Mouse (Mus musculus) hindbrain, embryonic 12.5 days (tissue): ENCODE measurements at regions not wholly inside any gene's neighbourhood (a gene's known extent, or its start where the extent isn't known, plus 50 kb on each side); places are given as distances from the start of the nearest gene placed in this dataset.
"Not testable (repeated sequence)": the region's sequence is repeated elsewhere in the genome, so short reads cannot be mapped to it uniquely, and the experiment has no call there.

Experiments used
- ATAC-seq: fragments of 200-750 bp; cut with Nextera tagmentation; 2 replicates; pipeline ENCODE4 v1.8.0; 2017; ENCODE audit warnings: moderate TSS enrichment; ENCODE audit not compliant: low FRiP score
- H3K27ac ChIP-seq: fragments of 300-500 bp; sonication (generic); 2 replicates; pipeline ENCODE4 v1.5.1; 2016; ENCODE audit warnings: mild to moderate bottlenecking
- H3K27me3 ChIP-seq: fragments of 300-500 bp; sonication (generic); 2 replicates; pipeline ENCODE4 v1.6.1; 2016; ENCODE audit warnings: mild to moderate bottlenecking
- H3K36me3 ChIP-seq: fragments of 300-500 bp; sonication (generic); 2 replicates; pipeline ENCODE4 v1.6.1; 2016; ENCODE audit warnings: mild to moderate bottlenecking
- H3K4me1 ChIP-seq: fragments of 300-500 bp; sonication (generic); 2 replicates; pipeline ENCODE4 v1.6.1; 2016
- H3K4me2 ChIP-seq: fragments of 300-500 bp; sonication (generic); replicated peaks from 2 replicates; pipeline ENCODE4 v1.6.1; 2016; ENCODE audit warnings: mild to moderate bottlenecking
- H3K4me3 ChIP-seq: fragments of 300-500 bp; sonication (generic); 2 replicates; pipeline ENCODE4 v1.5.1; 2016; ENCODE audit warnings: mild to moderate bottlenecking
- H3K9ac ChIP-seq: fragments of 300-500 bp; sonication (generic); 2 replicates; pipeline ENCODE4 v1.6.1; 2016; ENCODE audit warnings: mild to moderate bottlenecking, moderate library complexity
- H3K9me3 ChIP-seq: fragments of 300-500 bp; sonication (generic); replicated peaks from 2 replicates; pipeline ENCODE4 v1.6.1; 2016; ENCODE audit warnings: mild to moderate bottlenecking
- WGBS: fragments of 180-500 bp; shearing (Covaris S2); methylation state at CpG from one replicate; pipeline ENCODE4 v1.1.7; 2016; 5-methylcytosine and 5-hydroxymethylcytosine counted together

- Histone ChIP-seq H3K9ac (no peak overlapping the region), H3K4me1 (no peaks in the 10 kb centered on the region), H3K36me3 (no peaks in the 10 kb centered on the region), H3K4me2 (no peak overlapping the region), H3K27me3 (no peaks in the 10 kb centered on the region), H3K4me3 (no peak overlapping the region), H3K9me3 (no peaks in the 10 kb centered on the region), H3K27ac (no peak overlapping the region)
- no peak for ATAC-seq
- WGBS: 27% methylated on average over 1 of the region's 1 CpGs
Observed at GRCm38 (mm10) chr13:4858341-4858740, 249.4 kb upstream of the Akr1e1 start.

GRCm38 (mm10) chr13:4839481-4839880 lies 230.5 kb upstream of the Akr1e1 start:
- H3K4me1 ChIP-seq, ATAC-seq, H3K27ac ChIP-seq, H3K4me2 ChIP-seq, H3K9me3 ChIP-seq, H3K4me3 ChIP-seq, H3K27me3 ChIP-seq, H3K36me3 ChIP-seq, H3K9ac ChIP-seq: not testable (repeated sequence)
- WGBS: 93% methylated on average over 2 of the region's 2 CpGs

GRCm38 (mm10) chr13:4826756-4827155 lies 217.8 kb upstream of the Akr1e1 start:
- no peak for ATAC-seq
- Histone ChIP-seq H3K4me2 (no peak overlapping the region), H3K27me3 (no peaks in the 10 kb centered on the region), H3K4me1 (no peaks in the 10 kb centered on the region), H3K27ac (no peak overlapping the region), H3K4me3 (no peak overlapping the region), H3K9ac (no peak overlapping the region), H3K36me3 (no peaks in the 10 kb centered on the region), H3K9me3 (no peaks in the 10 kb centered on the region)
- 95% methylated on average over 3 of the region's 3 CpGs for WGBS

GRCm38 (mm10) chr13:4825749-4826148 lies 216.8 kb upstream of the Akr1e1 start:
- H3K27ac ChIP-seq, H3K4me2 ChIP-seq, H3K36me3 ChIP-seq, H3K27me3 ChIP-seq, H3K9me3 ChIP-seq, ATAC-seq, H3K4me3 ChIP-seq, H3K4me1 ChIP-seq, H3K9ac ChIP-seq: not testable (repeated sequence)
- WGBS: 90% methylated on average over 1 of the region's 1 CpGs

- Histone ChIP-seq H3K27me3 (no peaks in the 10 kb centered on the region), H3K4me2 (no peak overlapping the region), H3K4me1 (no peaks in the 10 kb centered on the region), H3K36me3 (no peaks in the 10 kb centered on the region), H3K4me3 (no peak overlapping the region), H3K9me3 (no peaks in the 10 kb centered on the region), H3K27ac (no peak overlapping the region), H3K9ac (no peak overlapping the region)
- no peak for ATAC-seq
- WGBS: 89% methylated on average over 2 of the region's 2 CpGs
Observed at GRCm38 (mm10) chr13:4806876-4807275, 197.9 kb upstream of the Akr1e1 start.

- Histone ChIP-seq H3K4me2 (no peak overlapping the region), H3K36me3 (no peaks in the 10 kb centered on the region), H3K9me3 (peaks cover 6% of the 10 kb centered on the region), H3K4me3 (no peak overlapping the region), H3K9ac (no peak overlapping the region), H3K27ac (no peak overlapping the region), H3K27me3 (no peaks in the 10 kb centered on the region), H3K4me1 (no peaks in the 10 kb centered on the region)
- WGBS: 91% methylated on average over 14 of the region's 14 CpGs
- ATAC-seq: no peak
Observed at GRCm38 (mm10) chr13:4800666-4801065, 191.7 kb upstream of the Akr1e1 start.

- ATAC-seq: no peak
- Histone ChIP-seq H3K4me2 (no peak overlapping the region), H3K4me3 (no peak overlapping the region), H3K36me3 (no peaks in the 10 kb centered on the region), H3K27ac (no peak overlapping the region), H3K9me3 (no peaks in the 10 kb centered on the region), H3K9ac (no peak overlapping the region), H3K27me3 (no peaks in the 10 kb centered on the region), H3K4me1 (no peaks in the 10 kb centered on the region)
- WGBS: 90% methylated on average over 2 of the region's 2 CpGs
Observed at GRCm38 (mm10) chr13:4791139-4791538, 182.2 kb upstream of the Akr1e1 start.

- Histone ChIP-seq H3K4me1 (no peaks in the 10 kb centered on the region), H3K27ac (no peak overlapping the region), H3K9ac (no peak overlapping the region), H3K36me3 (no peaks in the 10 kb centered on the region), H3K4me3 (no peak overlapping the region), H3K27me3 (no peaks in the 10 kb centered on the region), H3K9me3 (no peaks in the 10 kb centered on the region), H3K4me2 (no peak overlapping the region)
- ATAC-seq: no peak
- 78% methylated on average over 2 of the region's 2 CpGs for WGBS
Observed at GRCm38 (mm10) chr13:4790414-4790813, 181.4 kb upstream of the Akr1e1 start.

GRCm38 (mm10) chr13:4783290-4783689 lies 174.3 kb upstream of the Akr1e1 start:
- no peak overlapping the region for H3K4me3 ChIP-seq
- H3K4me2 ChIP-seq: no peak overlapping the region
- no peaks in the 10 kb centered on the region for H3K4me1 ChIP-seq
- WGBS: 48% methylated on average over 3 of the region's 3 CpGs
- no peaks in the 10 kb centered on the region for H3K36me3 ChIP-seq
- no peak for ATAC-seq
- no peaks in the 10 kb centered on the region for H3K27me3 ChIP-seq
- H3K9me3 ChIP-seq: no peaks in the 10 kb centered on the region
- no peak overlapping the region for H3K9ac ChIP-seq
- no peak overlapping the region for H3K27ac ChIP-seq

GRCm38 (mm10) chr13:4778264-4778823 lies 169.4 kb upstream of the Akr1e1 start:
- not testable (repeated sequence) for H3K9ac ChIP-seq, H3K27me3 ChIP-seq, H3K4me2 ChIP-seq, H3K9me3 ChIP-seq, H3K36me3 ChIP-seq, H3K4me3 ChIP-seq, H3K4me1 ChIP-seq, ATAC-seq, H3K27ac ChIP-seq
- WGBS: 81% methylated on average over 3 of the region's 3 CpGs

- no peaks in the 10 kb centered on the region for H3K4me1 ChIP-seq
- ATAC-seq: no peak
- no peaks in the 10 kb centered on the region for H3K36me3 ChIP-seq
- no peak overlapping the region for H3K9ac ChIP-seq
- no peaks in the 10 kb centered on the region for H3K9me3 ChIP-seq
- H3K27me3 ChIP-seq: no peaks in the 10 kb centered on the region
- no peak overlapping the region for H3K4me3 ChIP-seq
- 32% methylated on average over 4 of the region's 4 CpGs for WGBS
- no peak overlapping the region for H3K4me2 ChIP-seq
- no peak overlapping the region for H3K27ac ChIP-seq
Observed at GRCm38 (mm10) chr13:4776855-4777254, 167.9 kb upstream of the Akr1e1 start.

- 89% methylated on average over 2 of the region's 2 CpGs for WGBS
- no peaks in the 10 kb centered on the region for H3K36me3 ChIP-seq
- no peak overlapping the region for H3K27ac ChIP-seq
- no peak overlapping the region for H3K9ac ChIP-seq
- H3K4me3 ChIP-seq: no peak overlapping the region
- H3K4me2 ChIP-seq: no peak overlapping the region
- no peak for ATAC-seq
- peaks cover 8% of the 10 kb centered on the region; the same call in 1 of the 2 replicates for H3K4me1 ChIP-seq
- no peaks in the 10 kb centered on the region for H3K9me3 ChIP-seq
- no peaks in the 10 kb centered on the region for H3K27me3 ChIP-seq
Observed at GRCm38 (mm10) chr13:4772324-4772723, 163.3 kb upstream of the Akr1e1 start.

GRCm38 (mm10) chr13:4771120-4772075 lies 162.4 kb upstream of the Akr1e1 start:
- H3K9me3 ChIP-seq: no peaks in the 10 kb centered on the region
- no peak overlapping the region for H3K4me2 ChIP-seq
- H3K27ac ChIP-seq: peak overlapping the region; percentile 64

More at GRCm38 (mm10) chr13:4771120-4772075, 162.4 kb upstream of the Akr1e1 start:
- Histone ChIP-seq H3K9ac (no peak overlapping the region), H3K36me3 (no peaks in the 10 kb centered on the region), H3K4me1 (peaks cover 8% of the 10 kb centered on the region; the same call in 1 of the 2 replicates), H3K4me3 (no peak overlapping the region), H3K27me3 (no peaks in the 10 kb centered on the region)
- peak; percentile 95 for ATAC-seq
- 43% methylated on average over 12 of the region's 12 CpGs for WGBS
